Mouse (Mus musculus) ES-E14 (cell line): ENCODE results near the gene Nxn. TPM values are rescaled to one million over a fixed set of nuclear protein-coding genes. Genes with fewer than 3 reads are reported as not detected.

Experiments used
- DNase-seq: peaks from one replicate; pipeline ENCODE4 v3.0.0-alpha.2; 2013; ENCODE audit warnings: low read depth, low spot score
- H3K27ac ChIP-seq: 2 replicates; pipeline ENCODE4 v1.5.1; 2012; ENCODE audit warnings: low read depth, mild to moderate bottlenecking, low read length, moderate library complexity, mixed read lengths; ENCODE audit not compliant: poor library complexity, insufficient read depth, severe bottlenecking
- H3K36me3 ChIP-seq: 2 replicates; pipeline ENCODE4 v1.6.1; 2012; ENCODE audit warnings: mild to moderate bottlenecking, low read length, moderate library complexity, mixed read lengths; ENCODE audit not compliant: control insufficient read depth, poor library complexity, insufficient read depth, severe bottlenecking
- H3K4me1 ChIP-seq, 2 experiments: fragments of 150-350 bp in 1 of 2; sonication (generic) in 1 of 2; 2 replicates each; pipeline ENCODE4 v1.6.1; 2012; ENCODE audit warnings: low read length in 2 of 2, mild to moderate bottlenecking in 1 of 2, mixed read lengths in 1 of 2; ENCODE audit not compliant: control insufficient read depth in 2 of 2, insufficient read depth in 2 of 2, poor library complexity in 1 of 2
- H3K4me3 ChIP-seq, 2 experiments: fragments of 150-350 bp in 1 of 2; sonication (generic) in 1 of 2; 2 replicates each; pipeline ENCODE4 v1.5.1; 2012; ENCODE audit warnings: low read length in 2 of 2, low read depth in 1 of 2, mild to moderate bottlenecking in 1 of 2, mixed read lengths in 1 of 2; ENCODE audit not compliant: insufficient read depth in 1 of 2, poor library complexity in 1 of 2, severe bottlenecking in 1 of 2
- H3K9ac ChIP-seq: 2 replicates; pipeline ENCODE4 v1.6.1; 2012; ENCODE audit warnings: low read depth, mild to moderate bottlenecking, low read length, mixed read lengths; ENCODE audit not compliant: poor library complexity, insufficient read depth, severe bottlenecking
- H3K9me3 ChIP-seq: fragments of 150-350 bp; sonication (generic); 2 replicates; pipeline ENCODE4 v1.6.1; 2012; ENCODE audit warnings: low read depth, mild to moderate bottlenecking, low read length; ENCODE audit not compliant: control insufficient read depth, insufficient read depth
- CHD2 ChIP-seq: IDR thresholded peaks from 2 replicates; pipeline ENCODE4 v1.6.1; 2014; ENCODE audit warnings: mild to moderate bottlenecking, low read depth, low read length, inconsistent platforms
- HCFC1 ChIP-seq: IDR thresholded peaks from 2 replicates; pipeline ENCODE4 v1.6.1; 2012; ENCODE audit warnings: low read length, inconsistent platforms, borderline replicate concordance; ENCODE audit not compliant: insufficient read depth
- MAFK ChIP-seq: IDR thresholded peaks from 2 replicates; pipeline ENCODE4 v1.6.1; 2014; ENCODE audit warnings: mild to moderate bottlenecking, low read depth, low read length, inconsistent platforms; ENCODE audit not compliant: insufficient read depth
- ZC3H11A ChIP-seq: IDR thresholded peaks from 2 replicates; pipeline ENCODE4 v1.6.1; 2012; ENCODE audit warnings: low read depth, mild to moderate bottlenecking, inconsistent platforms, low read length, borderline replicate concordance
- ZNF384 ChIP-seq: IDR thresholded peaks from 2 replicates; pipeline ENCODE4 v1.6.1; 2012; ENCODE audit warnings: low read depth, low read length, inconsistent platforms
- in situ Hi-C, 2 experiments: fragments of 600-800 bp; cut with MboI; formaldehyde crosslinking; loops; one replicate each; pipeline ENCODE4 v1.15.1; 2025; ENCODE audit warnings: low sequenced_read_pairs in 2 of 2, inconsistent platforms in 1 of 2; ENCODE audit not compliant: unreplicated experiment in 2 of 2
- total RNA-seq: library from RNA; depleted of rRNA; stranded (reverse); fragments of 300-350 nt; gene quantifications from 2 replicates; pipeline ENCODE4 v1.2.3, GENCODE M21; 2012

Gene Nxn
- total RNA-seq, 1 experiment = 48.0 TPM

GRCm38 (mm10) chr11:76285431-76286075 is 113.4 kb downstream of the Nxn start:
- Histone ChIP-seq H3K27ac (peak overlapping the region; percentile 10), H3K9ac (no peak overlapping the region; the same call in 1 of the 2 replicates), H3K36me3 (no peaks in the 10 kb centered on the region), H3K9me3 (no peaks in the 10 kb centered on the region), H3K4me3 (peak overlapping the region in 1 of 2 experiments; percentile 56; a peak in 1 of 4 replicates), H3K4me1 (peaks cover 10 to 34% of the 10 kb centered on the region in 2 experiments)
- in situ Hi-C loops = no loop called here
- TF ChIP-seq CHD2 = no peak
- 0 out of 2 replicates have a peak, but pooled peaks have one; percentile 45 for TF ChIP-seq MAFK
- no peak for DNase-seq

- Histone ChIP-seq H3K4me1 (peaks cover 10 to 32% of the 10 kb centered on the region in 2 experiments), H3K27ac (no peak overlapping the region), H3K36me3 (no peaks in the 10 kb centered on the region), H3K9me3 (no peaks in the 10 kb centered on the region), H3K4me3 (no peak overlapping the region), H3K9ac (no peak overlapping the region)
- no peak for DNase-seq
- no peak for TF ChIP-seq MAFK
- no peak for TF ChIP-seq ZNF384
- no peak for TF ChIP-seq CHD2
- TF ChIP-seq ZC3H11A = no peak
- TF ChIP-seq HCFC1 = no peak
- in situ Hi-C loops = no loop called here
These were observed 115.1 kb downstream of the Nxn start for GRCm38 (mm10) chr11:76283841-76284240.

- in situ Hi-C loops = no loop called here
- Histone ChIP-seq H3K4me3 (no peak overlapping the region), H3K9ac (no peak overlapping the region), H3K4me1 (peaks cover 0 to 5% of the 10 kb centered on the region in 2 experiments; a peak in 2 of 4 replicates), H3K9me3 (no peaks in the 10 kb centered on the region), H3K27ac (no peak overlapping the region), H3K36me3 (no peaks in the 10 kb centered on the region)
- DNase-seq = no peak
- no peak for TF ChIP-seq CHD2
- no peak for TF ChIP-seq ZNF384
- no peak for TF ChIP-seq MAFK
- no peak for TF ChIP-seq ZC3H11A
- TF ChIP-seq HCFC1 = no peak
These were observed 119.0 kb downstream of the Nxn start for GRCm38 (mm10) chr11:76279971-76280370.

DNA sequence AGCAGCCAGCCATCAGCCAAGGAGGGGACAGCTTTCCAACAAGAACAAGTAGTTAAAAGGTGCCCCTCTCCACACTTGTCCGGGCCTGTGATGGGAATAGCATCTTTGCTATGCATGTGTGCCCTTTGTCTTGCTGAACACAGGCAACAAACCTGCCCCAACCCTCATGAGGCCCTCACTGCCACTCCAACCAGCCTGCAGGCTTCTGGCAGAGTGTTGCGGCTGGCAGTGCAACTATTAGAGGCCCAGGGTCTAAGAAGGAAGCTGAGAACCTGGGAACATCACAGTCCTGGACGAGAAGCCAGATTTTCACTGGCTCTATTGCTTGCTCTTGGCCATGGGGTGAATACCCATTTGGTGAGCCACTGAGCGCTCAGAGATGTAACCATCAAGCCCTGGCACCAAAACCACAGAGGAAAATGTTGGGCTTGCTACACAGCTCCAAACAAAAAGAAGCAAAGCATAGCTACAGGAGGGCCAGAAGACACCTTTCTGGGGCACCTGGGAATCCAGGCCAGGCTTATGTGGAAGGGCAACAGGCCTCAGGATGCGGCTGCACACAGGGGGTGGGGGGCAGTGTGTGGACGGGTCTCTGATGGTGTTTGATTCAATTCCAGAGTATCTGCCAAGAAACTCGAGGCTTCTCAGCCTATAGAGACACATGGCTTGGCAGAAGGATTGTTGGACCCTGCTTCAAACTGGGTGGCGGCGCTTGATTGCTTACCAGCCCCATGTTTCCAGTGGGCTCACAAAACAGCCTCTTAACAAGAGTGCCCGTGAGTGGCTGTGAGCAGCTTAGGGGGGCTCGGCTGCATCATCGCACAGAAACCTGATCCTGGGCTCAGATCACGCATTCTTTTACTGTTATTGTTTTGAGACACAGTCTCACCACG is 119.7 kb downstream of the Nxn start:
- in situ Hi-C loops = no loop called here
- Histone ChIP-seq H3K9ac (no peak overlapping the region), H3K36me3 (no peaks in the 10 kb centered on the region), H3K27ac (no peak overlapping the region), H3K4me1 (peaks cover 0 to 2% of the 10 kb centered on the region in 2 experiments; a peak in 1 of 4 replicates), H3K9me3 (no peaks in the 10 kb centered on the region), H3K4me3 (no peak overlapping the region)
- TF ChIP-seq MAFK = no peak
- no peak for TF ChIP-seq ZNF384
- TF ChIP-seq ZC3H11A = no peak
- no peak for TF ChIP-seq HCFC1
- TF ChIP-seq CHD2 = no peak
- no peak for DNase-seq
